Mouse (Mus musculus) v-Abl transformed pro-B cells (cell line): Measurements from ENCODE around the gene Rimbp3.
"Not testable (repeated sequence)": the region's sequence is repeated elsewhere in the genome, so short reads cannot be mapped to it uniquely, and the experiment has no call there.

Experiments used
- in situ Hi-C, 2 experiments: fragments of 400-800 bp; cut with MboI; formaldehyde crosslinking; loops; one replicate each; pipeline ENCODE4 v1.15.1; 2025; ENCODE audit not compliant: unreplicated experiment in 2 of 2

Rimbp3 gene

DNA sequence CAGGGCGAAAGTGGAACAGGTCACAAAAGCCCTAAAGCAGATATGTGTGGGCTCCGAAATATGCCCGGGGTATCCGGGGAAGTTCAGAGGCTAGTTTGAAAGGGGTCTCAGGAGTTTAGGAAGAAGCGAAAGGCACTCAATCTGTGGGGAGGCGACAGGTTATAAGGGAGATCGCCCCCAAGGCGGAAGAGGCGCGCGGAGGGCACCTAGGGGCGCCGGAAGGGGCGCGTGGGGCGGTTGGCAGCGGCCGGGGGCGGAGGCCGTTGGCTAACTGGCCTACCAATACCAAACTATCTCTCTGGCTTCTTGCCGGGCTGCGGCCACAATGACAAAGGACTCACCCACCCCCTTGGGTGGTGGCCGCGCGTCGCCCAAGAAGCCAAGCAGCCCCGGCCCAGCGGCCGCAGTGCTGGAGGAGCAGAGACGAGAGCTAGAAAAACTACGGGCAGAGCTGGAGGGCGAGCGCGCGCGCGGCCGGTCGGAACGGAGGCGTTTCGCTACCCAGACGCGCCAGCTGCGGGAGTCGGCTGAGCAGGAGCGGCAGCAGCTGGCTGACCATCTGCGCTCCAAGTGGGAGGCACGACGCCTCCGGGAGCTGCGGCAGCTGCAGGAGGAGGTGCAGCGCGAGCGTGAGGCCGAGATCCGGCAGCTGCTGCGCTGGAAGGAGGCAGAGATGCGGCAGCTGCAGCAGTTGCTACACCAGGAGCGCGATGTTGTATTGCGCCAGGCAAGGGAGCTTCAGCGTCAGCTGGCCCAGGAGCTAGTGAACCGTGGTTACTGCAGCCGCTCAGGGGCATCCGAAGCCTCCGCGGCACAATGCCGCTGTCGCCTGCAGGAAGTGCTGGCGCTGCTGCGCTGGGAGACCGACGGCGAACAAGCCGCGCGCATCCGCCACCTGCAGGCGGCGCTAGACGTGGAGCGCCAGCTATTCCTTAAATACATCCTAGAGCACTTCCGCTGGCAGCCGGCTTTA lies at the start of gene Rimbp3:
Gene Rimbp3 (plus strand): TSS at position 215 of the 973 bp plus-strand sequence.
- in situ Hi-C loops, result loop anchor here (5.0 to 10.0 kb wide), 3 partner anchors 64 to 344 kb away; partner anchors contain the start of genes Igll1 (in 1 of the 2) and Tmem191c (in 1 of the 2)

DNA sequence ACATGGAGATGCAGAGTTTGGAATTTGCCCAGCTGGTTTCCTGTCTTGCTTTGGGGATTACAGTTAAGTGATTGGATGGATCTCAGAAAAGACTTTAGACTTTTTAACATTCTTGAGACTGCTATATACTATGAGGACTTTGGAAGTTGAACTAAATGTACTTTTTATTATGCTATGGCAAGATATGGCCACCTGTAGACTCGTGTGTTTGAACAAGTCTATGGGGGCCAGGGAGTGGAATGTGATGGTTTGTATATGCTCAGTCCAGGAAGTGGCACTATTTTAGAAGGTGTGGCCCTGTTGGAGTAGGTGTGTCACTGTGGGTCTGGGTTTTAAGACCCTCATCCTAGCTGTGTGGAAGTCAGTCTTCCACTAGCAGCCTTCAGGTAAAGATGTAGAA lies 42.9 kb upstream of the Rimbp3 start:
- in situ Hi-C loops, result not testable (repeated sequence)

DNA sequence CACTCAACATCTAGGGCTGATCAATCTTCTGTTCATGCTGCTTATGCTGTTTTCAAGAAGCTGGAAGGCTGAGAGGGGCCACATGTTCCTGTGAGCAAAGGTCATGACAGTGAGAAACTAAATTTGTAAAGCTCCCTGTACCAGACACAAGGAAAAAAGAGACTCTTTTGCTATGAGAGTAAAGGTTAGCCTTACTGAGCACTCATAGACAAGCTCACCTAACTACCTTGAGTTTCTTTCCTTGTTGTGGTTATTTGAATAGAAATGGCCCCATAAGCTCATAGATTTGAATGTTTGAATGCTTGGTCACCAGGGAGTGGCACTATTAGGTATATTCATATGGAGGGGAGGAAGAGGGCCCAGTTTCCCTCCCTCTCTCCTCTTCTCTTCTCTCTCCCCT lies 41.2 kb upstream of the Rimbp3 start:
- in situ Hi-C loops, result no loop called here

DNA sequence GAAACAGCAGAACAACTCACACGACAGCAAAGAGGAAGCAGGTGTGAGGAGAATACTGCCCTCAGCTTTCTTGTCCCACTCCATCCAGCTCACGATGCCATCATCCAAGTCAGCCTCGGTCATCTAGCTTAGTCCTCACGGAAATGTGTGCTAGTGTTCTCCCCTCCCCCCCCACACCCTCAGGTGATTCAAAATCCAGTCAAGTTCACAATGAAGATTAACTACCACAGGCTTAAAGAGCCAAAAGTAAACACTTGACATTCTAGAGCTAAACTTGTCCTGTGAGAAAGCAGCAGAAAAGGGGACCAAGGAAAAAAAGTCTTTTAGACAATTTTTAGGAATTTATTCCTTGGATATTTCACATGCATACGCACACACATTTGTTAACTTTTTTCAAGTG lies 40.4 kb upstream of the Rimbp3 start:
- in situ Hi-C loops, result no loop called here

DNA sequence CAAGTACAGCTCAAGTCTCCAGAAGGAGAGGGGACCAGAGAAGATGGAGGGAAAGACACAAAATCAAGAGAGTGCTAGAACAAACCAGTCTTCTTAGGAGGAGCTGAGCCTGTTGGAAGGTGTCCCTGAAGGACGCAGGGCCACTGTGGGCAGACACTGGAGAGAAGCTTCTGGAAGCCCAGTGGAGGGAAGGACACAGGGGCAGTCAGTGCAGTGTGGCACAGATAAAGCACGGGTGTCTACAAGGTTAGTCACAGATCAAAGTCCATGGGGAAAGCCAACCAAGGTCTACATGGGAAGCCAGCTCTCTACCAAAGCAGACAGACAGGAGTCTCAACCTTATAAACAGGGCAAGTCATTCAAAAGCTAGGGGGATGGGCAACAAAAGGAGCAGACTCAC lies 32.6 kb upstream of the Rimbp3 start:
- in situ Hi-C loops, result no loop called here

DNA sequence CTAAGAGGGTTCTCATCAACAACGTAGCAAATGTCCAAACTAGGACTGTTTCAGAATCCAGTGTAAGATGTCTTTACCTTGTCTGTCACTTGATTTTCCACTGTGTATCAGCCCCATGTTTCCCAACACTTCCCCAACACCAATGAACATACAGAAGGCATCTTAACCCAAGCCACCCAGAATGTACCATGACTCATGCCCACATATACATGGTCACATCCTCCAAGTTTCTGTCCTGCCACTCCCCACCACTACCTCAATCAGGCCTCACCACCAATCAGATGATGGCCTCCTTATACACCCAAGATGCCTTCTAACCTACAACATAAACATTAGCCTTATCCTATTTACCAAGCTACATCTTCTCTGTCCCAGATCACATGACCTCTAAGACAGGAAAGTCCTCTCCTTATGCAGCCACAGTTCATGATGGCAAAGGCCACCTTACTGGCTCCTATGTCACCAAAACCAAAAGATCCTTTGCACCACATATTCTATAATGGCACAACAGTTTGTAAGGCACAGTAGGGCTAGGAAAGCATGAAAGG lies 30.7 kb upstream of the Rimbp3 start:
- in situ Hi-C loops, result no loop called here

- in situ Hi-C loops, result no loop called here
These were observed 28.7 kb upstream of the Rimbp3 start for GRCm38 (mm10) chr16:17179706-17180105.

DNA sequence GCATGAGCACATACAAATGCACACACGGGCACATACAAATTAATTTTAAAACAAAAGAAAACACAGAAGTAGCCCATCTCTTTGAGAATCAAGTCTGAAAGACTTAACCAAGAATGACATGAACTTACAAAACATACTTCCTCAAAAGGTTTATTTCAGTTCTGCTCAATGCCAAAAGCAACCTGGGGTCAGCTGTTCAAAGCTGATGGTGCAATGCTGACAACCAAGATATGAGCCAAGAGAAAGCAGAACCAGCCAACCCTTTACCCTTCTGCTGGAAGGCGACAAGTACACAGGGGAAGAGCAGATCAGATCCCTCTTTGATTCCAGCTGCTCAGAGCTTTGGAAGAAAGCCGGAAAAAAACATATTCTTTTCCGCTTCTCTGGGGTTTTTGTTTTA lies 27.0 kb upstream of the Rimbp3 start:
- in situ Hi-C loops, result no loop called here

GRCm38 (mm10) chr16:17182136-17182535 lies 26.3 kb upstream of the Rimbp3 start:
- in situ Hi-C loops, result no loop called here

DNA sequence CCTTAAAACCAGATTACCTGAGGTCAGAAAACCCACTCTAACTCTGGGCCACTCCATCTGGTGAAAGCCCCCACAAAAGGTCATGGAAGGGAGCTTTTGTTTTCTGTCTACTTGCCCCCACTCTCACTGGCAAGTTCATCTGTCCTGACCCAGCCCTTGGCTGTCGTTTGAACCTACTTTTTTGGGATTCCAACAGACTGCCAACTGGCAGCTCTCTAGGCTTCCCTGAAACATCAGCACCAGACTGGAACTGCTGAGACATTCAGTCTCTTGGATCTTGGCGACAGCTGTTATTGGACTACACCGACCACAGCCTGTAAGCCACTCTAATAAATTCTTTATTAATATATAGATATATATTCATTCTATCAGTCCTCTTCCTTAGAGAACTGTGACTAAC lies 25.4 kb upstream of the Rimbp3 start:
- in situ Hi-C loops, result no loop called here

GRCm38 (mm10) chr16:17185475-17185874 lies 22.9 kb upstream of the Rimbp3 start:
- in situ Hi-C loops, result no loop called here

DNA sequence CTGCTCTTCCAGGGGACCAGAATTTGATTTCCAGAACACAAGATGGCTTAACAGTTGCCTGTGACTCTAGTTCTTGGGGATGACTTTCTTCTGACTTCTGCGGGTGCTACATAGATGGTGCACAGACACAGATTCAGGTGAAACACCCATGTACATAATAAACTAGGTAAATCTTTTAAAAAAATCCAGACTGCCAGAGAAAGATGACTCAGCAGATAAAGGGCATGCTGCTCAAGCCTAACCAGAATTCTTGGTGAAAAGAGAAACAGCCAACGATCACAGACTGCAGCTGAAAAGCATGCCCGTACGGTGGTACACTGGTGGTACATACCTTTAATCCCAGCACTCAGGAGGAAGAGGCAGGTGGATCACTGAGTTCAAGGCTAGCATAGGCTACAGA lies 14.6 kb upstream of the Rimbp3 start:
- in situ Hi-C loops, result no loop called here

DNA sequence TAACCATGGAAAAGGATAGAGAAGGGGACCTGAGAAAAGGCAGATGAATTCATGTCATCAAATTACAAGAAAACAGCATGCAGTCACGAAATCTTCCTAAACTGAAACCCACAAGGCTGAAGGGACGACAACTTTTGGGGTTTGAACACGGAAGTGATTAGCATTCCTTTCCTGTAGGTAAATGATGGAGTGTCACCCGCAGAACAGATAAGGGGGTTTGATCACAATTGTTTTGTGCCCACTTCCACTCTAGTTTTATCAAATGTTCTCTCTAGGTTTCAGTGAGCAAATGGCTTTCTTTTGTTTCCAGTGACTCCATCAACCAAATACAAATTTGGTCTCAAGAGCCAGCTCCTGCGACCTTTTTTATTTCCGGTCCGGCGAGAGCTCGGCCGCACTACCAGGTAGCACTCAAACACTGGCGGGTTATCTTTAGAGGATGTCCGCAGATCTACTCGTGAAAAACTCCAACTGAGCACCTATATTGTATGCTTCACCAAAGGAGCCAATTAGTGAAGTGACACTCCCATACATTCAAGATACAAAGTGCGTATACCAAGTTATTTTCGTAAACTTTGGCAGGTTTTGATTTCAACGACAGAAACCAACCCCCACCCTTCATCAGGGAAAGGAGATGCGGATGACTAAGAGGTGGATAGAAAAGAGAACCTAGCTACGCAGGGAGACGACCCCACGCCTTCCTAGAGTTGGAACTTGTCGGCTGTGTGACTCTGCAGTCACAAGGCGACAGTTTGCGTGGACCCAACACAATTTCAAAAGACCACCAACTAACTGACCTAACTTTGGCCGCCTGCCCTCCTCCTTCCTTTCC lies 8.1 kb upstream of the Rimbp3 start:
- in situ Hi-C loops, result loop anchor here (5.0 to 10.0 kb wide), 2 partner anchors 68 to 336 kb away; partner anchors contain the start of genes Sdf2l1 (in 2 of the 2) and Igll1 (in 1 of the 2)

- in situ Hi-C loops, result loop anchor here (5.0 to 10.0 kb wide), 2 partner anchors 69 to 336 kb away; partner anchors contain the start of genes Sdf2l1 (in 2 of the 2) and Igll1 (in 1 of the 2)
These were observed 7.3 kb upstream of the Rimbp3 start for GRCm38 (mm10) chr16:17200953-17201707.

DNA sequence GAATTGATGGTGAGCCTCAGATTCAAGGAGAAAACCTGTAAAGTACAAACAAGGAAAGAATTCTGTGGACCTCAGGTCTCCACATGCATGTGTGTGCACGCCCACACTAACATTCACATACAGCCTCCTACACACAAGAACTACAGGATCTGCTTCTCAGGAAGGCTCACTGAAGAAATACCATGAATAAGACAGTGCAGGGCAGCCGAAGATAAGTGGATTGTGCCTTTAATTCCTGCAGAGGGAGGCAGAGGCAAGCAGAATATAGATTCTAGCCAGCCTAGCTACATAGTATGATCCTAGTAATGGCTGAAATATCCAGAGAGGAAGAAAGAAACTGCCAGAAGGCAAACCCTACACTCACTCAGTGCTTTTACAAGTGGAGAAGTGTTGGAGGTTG lies 6.4 kb upstream of the Rimbp3 start:
- in situ Hi-C loops, result loop anchor here (5.0 to 10.0 kb wide), 2 partner anchors 70 to 337 kb away; partner anchors contain the start of genes Sdf2l1 (in 2 of the 2) and Igll1 (in 1 of the 2)

GRCm38 (mm10) chr16:17202549-17202948 lies 5.9 kb upstream of the Rimbp3 start, which contains the start of gene Ube2l3:
Ube2l3 (minus strand) TSS chr16:17202649.
- in situ Hi-C loops, result loop anchor here (5.0 to 10.0 kb wide), 2 partner anchors 70 to 338 kb away; partner anchors contain the start of genes Sdf2l1 (in 2 of the 2) and Igll1 (in 1 of the 2)

- in situ Hi-C loops, result loop anchor here (5.0 to 10.0 kb wide), 4 partner anchors 67 to 340 kb away; partner anchors contain the start of genes Sdf2l1 (in 2 of the 2), Igll1 (in 1 of the 2) and Tmem191c (in 1 of the 2)
These were observed 3.4 kb upstream of the Rimbp3 start for GRCm38 (mm10) chr16:17204990-17205389.

DNA sequence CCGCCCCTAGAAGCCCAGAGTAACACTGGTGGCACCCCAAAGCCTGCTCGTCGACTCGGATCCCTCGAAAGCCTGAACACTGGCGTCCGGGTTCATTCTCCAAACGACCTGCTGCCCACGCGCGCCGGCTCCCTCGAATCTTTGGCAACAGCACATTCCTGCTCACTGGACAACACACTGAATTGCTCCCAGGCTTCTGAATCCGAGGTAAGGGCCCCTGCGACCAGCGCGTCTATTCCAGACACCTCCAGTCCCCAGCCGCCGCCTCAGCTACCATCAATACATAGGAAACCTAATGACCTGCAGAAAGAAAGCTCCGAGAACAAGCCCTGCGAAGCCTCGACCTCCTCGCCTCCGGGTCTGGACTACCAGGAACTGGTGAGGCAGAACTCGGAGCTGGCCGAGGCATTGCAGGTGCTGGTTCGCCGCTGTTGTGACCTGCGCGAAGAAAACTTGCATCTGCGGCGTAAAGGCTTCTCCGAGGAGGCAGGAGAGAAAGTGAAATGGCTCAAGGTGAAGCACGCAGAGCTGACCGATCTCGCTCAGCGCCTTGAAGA lies 1.1 kb downstream of the Rimbp3 start:
- in situ Hi-C loops, result loop anchor here (5.0 to 10.0 kb wide), 3 partner anchors 63 to 345 kb away; partner anchors contain the start of genes Igll1 (in 1 of the 2) and Tmem191c (in 1 of the 2)
